Mouse (Mus musculus) spleen, adult 2 months (tissue): ENCODE data around the gene Emc3.

Source experiments
- CTCF ChIP-seq: fragments of 200-500 bp; IDR thresholded peaks from 2 replicates; pipeline ENCODE4 v1.5.1; 2011; ENCODE audit warnings: mild to moderate bottlenecking, inconsistent platforms; ENCODE audit not compliant: insufficient read depth, insufficient read length, insufficient replicate concordance; ENCODE audit errors: extremely low read depth
- POLR2A ChIP-seq: fragments of 200-500 bp; IDR thresholded peaks from 2 replicates; pipeline ENCODE4 v1.6.1; 2011; ENCODE audit warnings: low read depth, low read length, inconsistent platforms

GRCm38 (mm10) chr6:113480555-113481373, 50.7 kb downstream of the Emc3 start:
- TF ChIP-seq CTCF: no peak
- no peak for TF ChIP-seq POLR2A
